Mouse (Mus musculus): ENCODE results near the gene Fam234b. TPM values are rescaled to one million over a fixed set of nuclear protein-coding genes. Genes with fewer than 3 reads are reported as not detected.

Gene Fam234b
- polyA plus RNA-seq, 1 experiment = 6.3 TPM

DNA sequence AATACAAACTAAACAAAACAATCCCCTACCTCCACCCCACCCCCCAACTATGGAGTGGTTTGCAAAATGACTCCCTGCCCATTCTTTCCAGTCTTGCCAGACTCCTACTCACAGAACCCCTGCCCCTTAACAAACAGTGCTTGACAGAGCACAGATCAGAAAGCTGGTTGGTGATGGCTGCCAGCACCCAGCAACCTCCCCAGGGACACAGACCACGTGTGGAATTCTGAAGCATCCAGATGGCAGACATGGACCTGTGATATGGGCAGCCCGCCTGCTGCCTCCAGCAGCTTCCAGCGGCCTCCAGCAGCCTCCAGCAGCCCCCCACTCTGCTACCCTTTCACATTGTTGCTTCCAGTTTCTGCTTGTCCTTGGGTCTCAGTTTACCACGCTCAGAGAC lies 77.5 kb downstream of the Fam234b start:
- H3K27ac ChIP-seq (ENCODE audit: insufficient read depth, low read length) = no peak overlapping the region
- H3K9ac ChIP-seq (ENCODE audit: low read depth, poor library complexity, severe bottlenecking) = no peak overlapping the region
- no peak for TF ChIP-seq CTCF (IDR thresholded peaks at IDR 0.05; ENCODE audit: low read depth, low read length)
- no peaks in the 10 kb centered on the region for H3K4me1 ChIP-seq (ENCODE audit: control insufficient read depth, insufficient read depth, low read length)
- no peaks in the 10 kb centered on the region for H3K9me3 ChIP-seq (replicated peaks; ENCODE audit: control insufficient read depth, insufficient read depth, low read length, poor library complexity, severe bottlenecking)
- H3K36me3 ChIP-seq (ENCODE audit: control insufficient read depth, insufficient read depth, low read length, poor library complexity, severe bottlenecking) = no peaks in the 10 kb centered on the region
- no peaks in the 10 kb centered on the region for H3K27me3 ChIP-seq (ENCODE audit: control insufficient read depth, insufficient read depth, low read length, poor library complexity, severe bottlenecking)
- no peak overlapping the region for H3K4me3 ChIP-seq (ENCODE audit: low read depth, low read length)

DNA sequence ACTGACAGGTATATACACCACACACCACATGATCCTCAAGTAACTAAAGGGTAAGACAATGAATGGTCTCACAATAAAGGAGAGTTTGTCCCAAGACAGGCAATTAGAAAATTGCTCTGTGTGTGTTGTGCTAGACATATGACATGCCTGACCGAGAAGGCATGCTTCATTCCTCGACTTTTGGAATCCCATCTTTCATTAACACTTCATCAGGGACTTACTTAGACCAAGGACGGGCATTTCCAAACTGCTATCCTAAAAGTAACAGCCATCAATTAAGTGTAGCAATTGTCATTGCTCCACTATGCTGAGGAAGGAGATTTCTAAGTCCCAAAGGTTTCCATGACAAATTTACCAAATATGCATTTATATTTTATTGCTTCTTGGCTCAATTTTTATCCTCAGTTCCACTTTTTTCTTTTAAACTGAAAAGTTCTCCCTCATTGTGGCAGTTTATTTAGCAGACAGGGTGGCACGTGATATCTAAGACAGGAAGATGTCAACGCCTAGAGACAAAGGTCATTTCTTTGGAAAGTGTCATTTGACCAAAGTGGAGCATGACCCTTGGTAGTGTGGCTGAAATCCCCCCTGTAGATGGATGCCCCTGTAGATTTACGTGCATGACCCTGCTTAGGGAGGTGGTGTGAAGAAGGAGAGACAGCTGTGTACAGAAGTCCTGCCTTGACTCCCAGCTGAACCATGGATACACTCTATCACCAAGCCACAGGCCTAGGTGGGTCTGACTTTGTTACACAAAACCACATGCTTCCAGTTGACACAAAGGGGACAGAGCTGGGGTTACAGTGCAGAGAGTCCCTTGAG lies 78.9 kb downstream of the Fam234b start:
- Histone ChIP-seq H3K9me3 (replicated peaks; ENCODE audit: control insufficient read depth, insufficient read depth, low read length, poor library complexity, severe bottlenecking) (no peaks in the 10 kb centered on the region), H3K27ac (ENCODE audit: insufficient read depth, low read length) (no peak overlapping the region), H3K9ac (ENCODE audit: low read depth, poor library complexity, severe bottlenecking) (no peak overlapping the region), H3K4me1 (ENCODE audit: control insufficient read depth, insufficient read depth, low read length) (no peaks in the 10 kb centered on the region), H3K4me3 (ENCODE audit: low read depth, low read length) (no peak overlapping the region), H3K36me3 (ENCODE audit: control insufficient read depth, insufficient read depth, low read length, poor library complexity, severe bottlenecking) (no peaks in the 10 kb centered on the region), H3K27me3 (ENCODE audit: control insufficient read depth, insufficient read depth, low read length, poor library complexity, severe bottlenecking) (no peaks in the 10 kb centered on the region)
- TF ChIP-seq POLR2A (IDR thresholded peaks at IDR 0.05; ENCODE audit: insufficient read depth, low read length) = no peak
- no peak for TF ChIP-seq EP300 (IDR thresholded peaks at IDR 0.05; ENCODE audit: insufficient read depth, low read depth, low read length)
- no peak for TF ChIP-seq CTCF (IDR thresholded peaks at IDR 0.05; ENCODE audit: low read depth, low read length)

DNA sequence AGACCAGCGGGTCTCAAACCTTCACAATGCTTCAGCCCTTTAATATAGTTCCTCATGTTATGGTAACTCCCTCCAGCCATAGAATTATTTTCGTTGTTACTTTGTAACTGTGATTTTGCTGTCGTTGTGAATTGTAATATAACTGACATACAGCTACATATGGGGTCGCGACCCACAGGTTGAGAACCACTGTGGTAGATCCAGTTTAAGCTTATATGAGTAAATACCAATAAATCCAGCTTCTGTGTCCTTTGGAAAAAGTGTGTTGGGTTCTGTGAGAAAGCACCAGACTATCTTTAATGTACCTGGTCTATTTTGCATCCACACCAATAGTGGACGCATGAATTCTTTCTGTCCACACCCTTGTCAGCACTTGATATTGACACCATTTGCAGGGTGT lies 80.5 kb downstream of the Fam234b start:
- TF ChIP-seq CTCF (IDR thresholded peaks at IDR 0.05; ENCODE audit: low read depth, low read length) (no peak), POLR2A (IDR thresholded peaks at IDR 0.05; ENCODE audit: insufficient read depth, low read length) (no peak), EP300 (IDR thresholded peaks at IDR 0.05; ENCODE audit: insufficient read depth, low read depth, low read length) (no peak)
- Histone ChIP-seq H3K27ac (ENCODE audit: insufficient read depth, low read length) (no peak overlapping the region), H3K4me3 (ENCODE audit: low read depth, low read length) (no peak overlapping the region), H3K9me3 (replicated peaks; ENCODE audit: control insufficient read depth, insufficient read depth, low read length, poor library complexity, severe bottlenecking) (no peaks in the 10 kb centered on the region), H3K36me3 (ENCODE audit: control insufficient read depth, insufficient read depth, low read length, poor library complexity, severe bottlenecking) (no peaks in the 10 kb centered on the region), H3K4me1 (ENCODE audit: control insufficient read depth, insufficient read depth, low read length) (no peaks in the 10 kb centered on the region), H3K9ac (ENCODE audit: low read depth, poor library complexity, severe bottlenecking) (no peak overlapping the region), H3K27me3 (ENCODE audit: control insufficient read depth, insufficient read depth, low read length, poor library complexity, severe bottlenecking) (no peaks in the 10 kb centered on the region)

DNA sequence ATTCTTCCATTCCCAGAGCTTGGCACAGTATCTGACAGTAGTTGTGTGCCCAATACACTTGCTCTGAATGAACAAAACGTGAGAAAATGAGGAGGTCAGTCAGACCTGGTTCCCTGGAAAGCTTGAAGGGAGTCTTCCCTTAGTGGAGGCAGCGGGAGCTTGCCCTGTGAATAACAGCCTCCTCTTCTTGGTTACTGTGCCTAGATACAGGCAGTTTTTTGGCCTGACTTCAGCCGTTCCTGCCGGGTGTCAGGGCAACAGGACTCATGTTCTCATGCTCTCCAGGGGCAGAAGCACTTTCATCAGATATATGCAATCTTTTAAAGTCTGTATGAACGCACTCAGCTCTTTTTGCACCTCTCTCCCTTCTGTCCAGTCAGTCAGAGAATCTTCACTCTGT lies 81.5 kb downstream of the Fam234b start:
- H3K27ac ChIP-seq (ENCODE audit: insufficient read depth, low read length) = no peak overlapping the region
- no peak for TF ChIP-seq CTCF (IDR thresholded peaks at IDR 0.05; ENCODE audit: low read depth, low read length)
- TF ChIP-seq POLR2A (IDR thresholded peaks at IDR 0.05; ENCODE audit: insufficient read depth, low read length) = no peak
- no peak for TF ChIP-seq EP300 (IDR thresholded peaks at IDR 0.05; ENCODE audit: insufficient read depth, low read depth, low read length)
- no peaks in the 10 kb centered on the region for H3K4me1 ChIP-seq (ENCODE audit: control insufficient read depth, insufficient read depth, low read length)
- H3K36me3 ChIP-seq (ENCODE audit: control insufficient read depth, insufficient read depth, low read length, poor library complexity, severe bottlenecking) = no peaks in the 10 kb centered on the region
- no peak overlapping the region for H3K4me3 ChIP-seq (ENCODE audit: low read depth, low read length)
- H3K9me3 ChIP-seq (replicated peaks; ENCODE audit: control insufficient read depth, insufficient read depth, low read length, poor library complexity, severe bottlenecking) = no peaks in the 10 kb centered on the region
- H3K9ac ChIP-seq (ENCODE audit: low read depth, poor library complexity, severe bottlenecking) = no peak overlapping the region
- no peaks in the 10 kb centered on the region for H3K27me3 ChIP-seq (ENCODE audit: control insufficient read depth, insufficient read depth, low read length, poor library complexity, severe bottlenecking)

DNA sequence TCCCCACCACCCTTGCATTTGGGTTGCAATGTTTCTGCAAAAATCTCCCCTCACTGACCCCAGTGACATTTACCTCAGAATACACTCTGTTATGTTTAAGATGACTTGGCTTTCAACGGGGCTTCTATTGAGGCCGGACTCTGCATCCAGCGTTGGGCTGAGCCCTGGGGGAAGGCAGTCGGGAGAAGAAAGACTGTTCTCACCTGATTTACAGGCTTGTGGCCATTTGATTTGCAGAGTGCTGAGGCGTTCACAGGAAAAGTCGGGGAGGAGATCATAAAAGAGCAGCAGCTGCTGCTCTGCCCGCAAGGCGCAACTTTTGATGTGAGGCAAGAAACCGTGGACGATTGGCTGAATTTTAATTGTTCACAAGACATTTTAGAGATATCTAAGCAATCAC lies 82.1 kb downstream of the Fam234b start:
- no peak overlapping the region for H3K27ac ChIP-seq (ENCODE audit: insufficient read depth, low read length)
- H3K27me3 ChIP-seq (ENCODE audit: control insufficient read depth, insufficient read depth, low read length, poor library complexity, severe bottlenecking) = no peaks in the 10 kb centered on the region
- no peaks in the 10 kb centered on the region for H3K9me3 ChIP-seq (replicated peaks; ENCODE audit: control insufficient read depth, insufficient read depth, low read length, poor library complexity, severe bottlenecking)
- TF ChIP-seq EP300 (IDR thresholded peaks at IDR 0.05; ENCODE audit: insufficient read depth, low read depth, low read length) (no peak), POLR2A (IDR thresholded peaks at IDR 0.05; ENCODE audit: insufficient read depth, low read length) (no peak), CTCF (IDR thresholded peaks at IDR 0.05; ENCODE audit: low read depth, low read length) (no peak)
- H3K9ac ChIP-seq (ENCODE audit: low read depth, poor library complexity, severe bottlenecking) = no peak overlapping the region
- no peaks in the 10 kb centered on the region for H3K36me3 ChIP-seq (ENCODE audit: control insufficient read depth, insufficient read depth, low read length, poor library complexity, severe bottlenecking)
- no peak overlapping the region for H3K4me3 ChIP-seq (ENCODE audit: low read depth, low read length)
- no peaks in the 10 kb centered on the region for H3K4me1 ChIP-seq (ENCODE audit: control insufficient read depth, insufficient read depth, low read length)

DNA sequence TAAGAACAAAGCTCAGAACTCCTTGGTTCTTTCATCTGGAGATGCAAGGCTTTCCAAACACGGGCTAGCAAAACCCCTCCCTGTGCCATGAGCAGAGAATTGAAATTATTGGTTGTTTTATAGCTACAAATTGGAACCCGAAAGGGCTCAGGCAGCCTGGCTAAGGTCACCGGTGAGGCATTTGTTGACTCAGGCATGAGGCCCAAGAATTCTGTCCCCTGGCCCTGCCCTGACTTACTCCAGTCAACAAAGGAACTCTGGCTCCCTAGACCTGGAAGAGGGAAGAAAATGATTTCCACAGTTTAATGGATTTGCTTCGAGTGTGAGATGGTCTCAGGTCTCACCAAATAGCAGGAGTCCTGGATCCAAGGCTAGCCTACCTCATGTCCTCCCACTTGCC lies 94.6 kb downstream of the Fam234b start:
- no peaks in the 10 kb centered on the region for H3K4me1 ChIP-seq (ENCODE audit: control insufficient read depth, insufficient read depth, low read length)
- H3K36me3 ChIP-seq (ENCODE audit: control insufficient read depth, insufficient read depth, low read length, poor library complexity, severe bottlenecking) = no peaks in the 10 kb centered on the region
- TF ChIP-seq EP300 (IDR thresholded peaks at IDR 0.05; ENCODE audit: insufficient read depth, low read depth, low read length) (no peak), CTCF (IDR thresholded peaks at IDR 0.05; ENCODE audit: low read depth, low read length) (no peak), POLR2A (IDR thresholded peaks at IDR 0.05; ENCODE audit: insufficient read depth, low read length) (no peak)
- peaks cover 8% of the 10 kb centered on the region for H3K9me3 ChIP-seq (replicated peaks; ENCODE audit: control insufficient read depth, insufficient read depth, low read length, poor library complexity, severe bottlenecking)
- H3K9ac ChIP-seq (ENCODE audit: low read depth, poor library complexity, severe bottlenecking) = no peak overlapping the region
- no peaks in the 10 kb centered on the region for H3K27me3 ChIP-seq (ENCODE audit: control insufficient read depth, insufficient read depth, low read length, poor library complexity, severe bottlenecking)
- H3K4me3 ChIP-seq (ENCODE audit: low read depth, low read length) = no peak overlapping the region
- H3K27ac ChIP-seq (ENCODE audit: insufficient read depth, low read length) = no peak overlapping the region
